Mouse (Mus musculus) left cerebral cortex, postnatal 25 days (tissue): ENCODE data around the gene Ppm1h. TPM values are rescaled to one million over a fixed set of nuclear protein-coding genes. Genes with fewer than 3 reads are reported as not detected.
A peak's percentile ranks its signal among the peaks of the same experiment; 100 is the strongest.

Source experiments
- DNase-seq, 2 experiments: peaks; one replicate each; pipeline ENCODE4 v3.0.0; 2022; ENCODE audit warnings: low spot score in 2 of 2, mixed read lengths in 1 of 2
- intact Hi-C: fragments of 180-260 bp; cut with DNase I; formaldehyde crosslinking; loops from one replicate; pipeline ENCODE4 v1.15.1; 2025
- total RNA-seq, 2 experiments: library from RNA; stranded (reverse); gene quantifications; 2 replicates each; pipeline ENCODE4 v1.2.3; 2021

Gene Ppm1h
- total RNA-seq, 2 experiments from 2014 or later, result 93.9 to 111 TPM

DNA sequence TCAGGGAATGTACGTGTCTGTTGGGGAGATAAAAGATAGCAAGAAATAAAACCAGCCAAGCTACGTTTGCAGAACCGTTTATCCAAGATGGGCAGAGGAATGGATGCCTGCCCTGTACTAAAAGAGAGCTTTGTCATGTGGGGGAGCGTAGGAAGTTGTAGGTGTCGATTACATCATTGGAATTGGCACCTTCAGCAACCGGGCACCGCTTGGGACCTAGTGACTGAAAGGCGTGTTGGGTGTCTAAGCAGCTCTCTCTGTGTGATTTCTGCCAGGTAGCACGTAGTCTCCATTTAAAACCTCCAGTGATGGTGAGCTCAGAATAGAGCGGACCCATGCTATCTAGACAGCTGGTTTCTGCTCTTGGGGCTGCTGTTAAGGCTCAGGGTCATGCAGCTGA, 60.0 kb downstream of the Ppm1h start:
- DNase-seq, result peak in 1 of 2 experiments; percentile 87
- intact Hi-C loops, result loop anchor here (1.0 kb wide), 1 partner anchor 58 kb away; no protein-coding TSS in a partner anchor

DNA sequence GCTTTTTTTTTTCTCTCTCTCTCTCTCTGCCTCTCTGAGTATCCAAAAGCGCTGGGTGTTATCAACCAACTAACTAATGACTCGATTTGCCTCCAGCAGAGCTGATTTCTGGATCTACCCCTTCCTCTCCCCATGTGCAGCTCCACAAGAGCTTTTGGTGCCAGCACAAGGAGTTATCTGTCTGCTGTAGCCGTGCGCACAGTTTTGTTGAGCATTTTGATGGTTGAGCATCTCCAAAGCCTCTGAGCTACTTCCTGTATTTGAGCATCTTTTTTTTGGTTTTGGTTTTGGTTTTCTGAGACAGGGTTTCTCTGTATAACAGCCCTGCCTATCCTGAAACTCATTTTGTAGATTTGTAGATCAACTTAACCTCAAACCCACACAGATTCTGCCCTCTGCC, 60.5 kb downstream of the Ppm1h start:
- no peak for DNase-seq
- intact Hi-C loops, result no loop called here

DNA sequence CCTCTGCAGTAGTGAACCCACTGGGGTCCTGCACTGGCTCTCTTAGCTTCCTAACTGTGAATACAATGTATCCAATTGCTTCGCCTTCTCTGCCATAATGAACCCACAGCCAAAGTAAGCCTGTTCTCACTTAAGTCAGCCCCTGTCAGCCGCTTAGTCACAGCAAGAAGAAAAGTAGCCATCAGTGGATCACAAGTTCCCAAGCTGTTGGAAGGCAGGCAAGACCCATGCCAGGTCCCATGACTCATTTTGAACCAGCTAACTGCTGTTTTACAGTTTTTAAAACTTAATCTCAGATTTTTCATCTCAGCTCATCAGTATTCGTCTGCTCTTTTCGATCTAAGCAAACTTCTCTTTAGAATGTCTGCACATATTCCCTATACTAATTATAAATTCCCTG, 61.6 kb downstream of the Ppm1h start:
- DNase-seq, result peak in 1 of 2 experiments; percentile 69
- intact Hi-C loops, result no loop called here

DNA sequence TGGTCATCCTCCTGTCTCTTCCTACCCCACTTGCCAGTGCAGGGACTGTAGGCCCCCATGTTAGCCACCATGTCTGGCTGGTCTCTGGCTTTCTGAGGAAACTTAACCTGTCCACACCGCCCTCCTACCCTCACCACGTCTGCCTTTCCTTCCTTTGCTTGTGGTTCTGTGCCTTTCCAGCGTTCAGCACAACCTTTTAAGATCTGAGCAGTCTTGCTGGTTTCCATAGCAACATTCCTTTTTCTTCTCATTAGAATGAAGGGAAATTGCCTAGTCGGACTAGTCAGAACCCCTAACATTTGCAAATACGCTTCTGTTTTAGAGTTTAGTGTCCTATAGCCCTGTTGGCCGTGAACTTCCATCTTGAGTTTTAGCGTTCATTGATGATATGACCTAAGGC, 62.6 kb downstream of the Ppm1h start:
- DNase-seq, result peak in 1 of 2 experiments; percentile 52
- intact Hi-C loops, result no loop called here

DNA sequence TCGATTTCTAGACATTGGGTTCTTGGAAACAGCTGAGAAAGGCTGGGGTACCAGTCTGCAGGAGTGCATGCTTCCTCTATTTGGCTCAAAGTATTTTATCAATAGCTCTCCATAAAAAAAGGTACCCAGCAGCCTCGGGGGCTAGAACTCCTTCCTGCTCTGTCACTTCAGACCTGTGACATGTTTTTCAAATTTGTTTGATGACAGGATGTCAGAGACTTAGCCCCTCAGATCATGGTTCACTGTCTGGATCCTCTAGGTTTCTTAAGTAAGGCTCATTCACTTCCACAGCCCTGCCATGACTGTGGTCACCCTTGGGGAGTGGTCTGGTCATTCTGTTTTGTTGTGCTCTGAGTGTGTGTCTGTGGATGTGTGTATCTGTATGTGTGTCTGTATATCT, 63.6 kb downstream of the Ppm1h start:
- intact Hi-C loops, result no loop called here
- no peak for DNase-seq

DNA sequence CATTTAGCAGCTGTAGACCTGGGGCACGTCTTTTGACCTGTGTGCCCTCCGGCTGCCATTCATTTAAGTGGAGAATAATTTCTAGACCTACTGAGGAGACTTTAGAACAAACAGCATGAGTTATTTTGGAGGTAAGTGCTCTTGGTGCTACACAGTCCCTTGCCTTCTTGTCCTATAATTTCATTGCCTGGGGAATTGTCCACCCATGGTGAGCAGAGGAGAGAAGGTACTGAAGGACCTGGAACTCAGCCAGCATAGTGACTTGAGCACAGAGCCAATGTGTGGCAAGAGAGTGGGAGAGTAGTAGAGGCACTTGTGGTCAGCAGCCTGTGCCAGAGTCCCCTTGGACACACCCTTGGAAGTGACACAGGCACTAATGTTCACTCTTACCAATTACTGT, 64.8 kb downstream of the Ppm1h start:
- intact Hi-C loops, result no loop called here
- no peak for DNase-seq

DNA sequence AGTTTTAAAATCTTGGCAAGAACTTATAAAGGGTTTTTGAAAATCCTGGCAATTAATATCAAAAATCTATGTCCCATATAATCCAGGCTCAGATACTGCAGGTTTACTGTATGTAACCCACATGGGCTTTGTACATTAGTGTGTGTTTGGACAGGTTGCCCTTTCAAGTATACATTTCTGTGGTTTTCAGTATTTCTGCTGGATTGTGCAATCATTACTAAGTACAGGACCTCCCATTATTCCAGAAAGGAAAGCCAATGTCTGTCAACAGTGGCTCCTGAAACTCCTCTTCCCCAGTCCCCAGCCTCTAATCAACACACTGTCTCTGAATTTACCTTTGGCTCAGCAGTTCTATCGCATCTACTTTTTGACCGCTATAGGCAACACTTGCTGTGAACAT, 66.4 kb downstream of the Ppm1h start:
- DNase-seq, result no peak
- intact Hi-C loops, result no loop called here

DNA sequence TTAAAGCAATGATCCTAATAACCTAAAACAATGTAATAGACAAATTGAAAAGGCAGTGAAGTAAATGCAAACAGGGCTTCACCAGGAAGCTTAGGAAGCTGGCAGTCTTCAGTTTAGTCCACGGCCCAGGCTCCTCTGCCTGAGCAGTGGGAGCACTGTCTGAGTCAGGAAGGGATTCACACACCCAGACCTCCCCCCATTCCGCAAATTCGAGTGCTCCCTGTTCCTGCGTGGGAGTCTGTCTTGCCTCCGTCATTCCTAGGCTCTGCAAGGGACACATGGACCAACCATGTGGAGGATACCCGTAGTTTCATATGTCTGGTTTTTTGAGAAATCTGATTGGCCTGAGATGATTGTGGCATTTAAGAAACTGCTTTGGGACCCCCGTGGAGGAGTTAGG, 67.6 kb downstream of the Ppm1h start:
- no peak for DNase-seq
- intact Hi-C loops, result no loop called here

DNA sequence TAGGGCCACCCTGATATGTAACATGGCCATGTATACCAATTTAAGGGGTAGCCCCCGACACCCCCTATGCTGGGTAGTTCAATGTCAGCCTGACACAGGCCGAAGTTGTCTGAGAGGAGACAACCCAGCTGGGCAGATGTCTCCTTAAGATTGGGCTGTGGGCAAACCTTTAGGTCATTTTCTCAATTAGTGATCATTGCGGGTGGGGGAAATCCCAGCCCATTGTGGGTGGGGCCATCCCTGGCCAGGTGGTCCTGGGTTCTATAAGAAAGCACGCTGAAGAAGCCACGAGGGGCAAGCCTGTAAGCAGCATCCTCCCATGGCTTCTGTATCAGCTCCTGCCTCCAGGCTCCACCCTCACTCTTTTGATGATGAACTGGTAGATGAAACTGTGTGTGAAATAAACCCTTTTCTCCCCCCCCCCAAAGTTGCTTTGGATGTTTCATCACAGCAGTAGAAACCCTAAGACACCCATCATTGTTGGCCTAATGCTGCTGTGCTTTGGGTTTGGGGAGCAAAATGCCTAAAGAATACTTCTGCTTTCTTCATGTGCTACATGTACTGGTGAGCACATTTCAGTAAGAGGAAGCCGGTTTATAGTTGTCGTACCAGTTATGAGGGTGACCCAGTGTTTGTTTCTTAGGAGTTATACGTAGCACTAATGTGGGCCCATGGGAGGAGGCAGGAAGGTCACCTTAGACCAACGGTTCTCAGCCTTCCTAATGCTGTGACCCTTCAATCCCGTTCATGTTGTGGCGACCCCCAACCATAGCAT, 68.8 kb downstream of the Ppm1h start:
- intact Hi-C loops, result no loop called here
- DNase-seq, result no peak

DNA sequence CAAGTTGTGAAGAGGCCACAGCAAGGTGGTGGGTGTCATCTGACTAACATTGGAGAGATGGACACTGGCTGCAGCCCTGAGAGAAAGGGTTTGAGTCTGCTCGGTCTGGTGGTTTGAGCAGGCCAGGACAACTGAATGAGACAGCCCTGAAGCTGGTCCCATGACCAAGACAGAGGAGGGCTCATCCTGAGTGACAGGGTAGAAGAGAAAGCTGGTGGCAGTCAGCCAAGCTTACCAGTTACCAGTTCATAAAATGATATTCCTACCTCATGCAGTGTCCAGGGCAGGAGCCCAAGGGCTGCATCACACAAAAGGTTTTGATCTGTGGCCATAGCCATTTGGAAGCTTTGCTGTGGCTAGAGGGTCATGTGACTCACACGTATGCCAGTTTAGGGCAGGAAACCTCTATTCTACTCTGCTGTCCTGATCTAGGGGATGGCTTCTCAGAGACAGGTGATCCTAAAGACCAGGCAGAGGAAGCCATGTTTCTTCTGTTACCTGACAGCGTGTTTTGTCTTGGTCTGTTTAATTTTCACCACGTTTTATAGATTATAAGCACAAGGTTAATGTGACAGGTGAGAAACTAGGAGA, 69.9 kb downstream of the Ppm1h start:
- DNase-seq, result no peak
- intact Hi-C loops, result no loop called here

DNA sequence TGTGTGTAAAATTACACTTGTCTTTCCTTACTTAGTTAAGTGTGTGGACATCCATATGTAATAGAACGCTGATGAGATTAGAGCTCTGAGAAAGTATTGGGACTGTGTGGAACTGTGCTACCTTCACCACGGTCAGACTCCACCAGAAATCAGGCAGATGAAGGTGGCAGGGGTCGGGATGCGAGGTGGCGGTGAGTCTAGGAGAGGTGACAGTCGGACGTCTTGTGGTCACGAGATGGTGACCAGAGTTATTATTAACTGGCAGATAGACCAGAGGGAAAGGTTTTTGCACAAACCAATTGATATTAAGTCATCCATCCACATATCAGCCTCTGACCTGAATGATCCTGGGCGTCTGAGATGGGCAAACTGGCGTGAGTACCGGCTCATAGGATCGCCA, 70.5 kb downstream of the Ppm1h start:
- intact Hi-C loops, result no loop called here
- no peak for DNase-seq

DNA sequence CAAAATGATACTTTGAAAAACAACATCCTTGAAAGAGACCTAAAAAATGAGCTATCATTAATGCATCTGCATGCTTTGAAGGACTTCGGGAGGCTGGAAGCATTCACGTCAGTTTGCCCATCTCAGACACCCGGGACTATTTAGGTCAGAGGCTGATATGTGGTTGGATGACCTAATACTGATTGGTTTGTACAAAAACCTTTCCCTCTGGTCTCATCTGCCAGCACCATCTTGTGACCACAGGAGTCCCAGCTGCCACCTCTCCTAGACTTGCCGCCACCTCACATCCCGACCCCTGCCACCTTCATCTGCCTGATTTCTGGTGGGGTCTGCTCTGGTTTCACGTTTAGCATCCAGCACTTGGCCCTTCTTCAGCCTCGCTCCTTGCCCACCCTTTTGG, 71.3 kb downstream of the Ppm1h start:
- intact Hi-C loops, result no loop called here
- no peak for DNase-seq

DNA sequence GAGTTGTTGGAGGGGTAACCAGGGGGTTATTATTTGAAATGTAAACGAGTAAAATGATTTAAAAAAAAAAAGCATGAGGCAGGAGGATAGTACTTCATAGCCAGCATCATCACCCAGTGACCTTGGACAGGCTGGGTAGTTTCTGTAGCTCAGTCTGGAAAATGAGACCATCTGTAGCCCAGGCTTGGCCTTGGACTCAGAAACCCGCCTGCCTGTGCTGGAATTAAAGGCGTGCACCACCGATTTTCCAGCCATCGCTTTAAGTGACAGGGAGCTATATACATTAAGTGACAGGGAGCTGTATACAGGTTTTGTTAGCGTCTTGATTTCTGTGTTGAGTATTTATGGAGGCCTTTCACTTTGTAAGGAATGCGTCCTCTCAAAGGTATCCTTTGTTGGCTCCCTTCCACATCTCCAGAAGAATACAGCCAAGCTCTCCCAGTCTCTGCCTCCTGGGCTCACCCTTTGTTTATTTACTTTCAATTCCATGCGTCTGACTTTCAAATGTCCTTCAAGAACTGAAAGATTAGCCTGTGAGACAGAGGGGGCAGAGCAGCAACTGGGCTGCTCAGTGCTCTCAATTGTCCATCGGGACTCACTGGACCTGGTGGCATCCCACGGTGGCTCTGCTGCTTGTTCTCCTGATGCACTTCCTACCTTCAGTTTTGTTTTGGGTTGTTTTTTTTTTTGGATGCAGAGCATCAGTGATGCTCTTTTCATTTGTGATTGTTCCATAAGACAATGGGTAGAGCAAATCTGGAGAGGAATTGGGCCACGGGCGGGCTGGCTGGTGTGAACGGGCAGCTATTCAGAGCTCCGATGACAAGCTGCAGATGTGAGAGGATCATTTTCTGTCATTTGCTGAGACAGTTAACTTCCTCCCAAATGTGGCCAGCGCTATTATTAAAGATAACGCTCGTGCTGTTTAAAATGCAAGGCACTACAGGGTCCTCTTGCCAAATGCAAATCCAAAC, 74.7 kb downstream of the Ppm1h start:
- no peak for DNase-seq
- intact Hi-C loops, result no loop called here

DNA sequence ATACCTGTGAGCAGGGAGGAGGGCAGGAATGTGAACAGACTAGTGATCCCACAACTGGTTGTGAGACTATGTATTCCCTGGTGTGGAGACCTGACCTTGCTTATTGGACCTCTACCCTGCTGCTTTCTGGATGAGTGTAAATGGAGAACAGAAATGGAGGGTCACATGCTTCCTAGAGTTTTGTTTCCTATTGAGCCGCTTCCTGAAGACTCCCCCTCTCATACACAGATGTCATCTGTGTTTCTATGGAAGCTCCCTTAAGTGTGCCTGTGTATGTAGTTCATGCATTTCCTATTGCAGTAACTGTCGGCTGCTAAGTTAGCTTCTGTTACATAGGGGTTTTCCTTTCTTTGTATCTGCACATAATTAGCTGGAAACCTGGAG, 75.4 kb downstream of the Ppm1h start:
- no peak for DNase-seq
- intact Hi-C loops, result no loop called here

DNA sequence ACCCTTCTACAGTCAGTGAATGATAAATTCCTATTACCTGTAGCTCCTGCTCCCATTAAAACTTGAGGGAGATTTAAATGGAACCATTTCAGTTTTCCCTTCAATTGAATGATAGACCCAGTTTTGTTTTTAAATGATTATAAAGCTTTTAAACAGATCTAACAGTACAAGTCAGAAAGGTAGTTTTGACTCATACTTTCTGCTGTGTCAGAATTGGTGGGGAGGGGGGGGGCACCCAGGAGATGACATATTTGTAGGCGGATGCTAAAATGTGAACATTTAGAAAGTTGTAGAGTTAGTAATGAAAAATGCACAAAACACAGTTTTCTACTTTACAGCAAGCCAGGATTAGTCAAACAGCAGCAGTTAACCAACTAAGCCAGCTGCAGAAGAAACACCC, 76.4 kb downstream of the Ppm1h start:
- intact Hi-C loops, result no loop called here

DNA sequence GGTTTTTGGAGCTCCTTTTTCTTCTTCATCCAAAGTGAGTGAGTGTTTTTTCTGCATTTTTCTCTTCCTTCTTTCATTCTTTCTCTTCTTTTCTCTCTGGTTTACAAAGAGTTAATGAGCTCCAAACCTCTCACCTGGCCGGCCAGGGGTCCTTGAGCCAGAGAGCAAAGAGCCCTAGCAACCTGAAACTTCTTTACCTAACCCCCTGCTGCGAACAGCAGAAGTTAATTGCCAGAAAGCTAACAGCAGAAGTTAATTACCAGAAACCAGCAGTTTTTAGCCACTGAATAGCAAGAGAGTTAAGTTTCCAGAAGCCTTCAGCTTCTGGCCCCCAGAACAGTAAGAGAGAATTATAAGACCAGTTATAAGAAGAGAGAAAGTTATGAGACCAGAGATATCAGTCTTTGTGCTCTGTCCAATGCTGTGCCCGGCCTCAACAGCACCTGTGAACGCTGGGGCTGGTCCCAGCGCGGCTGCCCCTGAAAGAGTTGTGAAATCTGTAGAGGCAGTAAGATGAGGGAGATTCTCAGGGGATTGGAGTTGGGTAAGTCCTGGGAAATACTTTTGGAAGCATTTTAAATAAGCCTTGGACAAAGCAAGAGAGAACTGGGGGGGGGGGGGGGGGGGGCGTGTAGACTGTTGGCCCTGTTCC, 78.4 kb downstream of the Ppm1h start:
- no peak for DNase-seq
- intact Hi-C loops, result no loop called here

More for the DNA sequence above, 76.4 kb downstream of the Ppm1h start:
- no peak for DNase-seq

DNA sequence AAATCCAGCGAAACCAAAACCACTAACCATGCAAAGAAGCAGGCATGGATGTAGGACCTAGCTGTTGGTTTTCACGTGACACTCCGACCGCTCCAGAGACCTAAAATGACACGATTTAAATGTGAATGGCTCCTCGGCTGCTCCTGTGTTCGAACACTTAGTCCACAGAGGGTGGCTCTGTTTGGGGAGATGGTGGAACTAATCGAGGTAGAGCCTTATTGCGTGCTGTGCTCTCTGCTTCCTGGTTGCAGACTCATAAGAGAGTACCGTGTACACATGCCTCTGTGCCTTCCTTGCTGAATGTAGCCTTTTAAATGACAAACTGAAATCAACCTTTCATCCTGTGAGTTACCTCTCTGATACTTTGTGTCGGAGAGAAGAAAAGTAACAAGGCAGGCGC, 79.2 kb downstream of the Ppm1h start:
- intact Hi-C loops, result no loop called here
- no peak for DNase-seq

DNA sequence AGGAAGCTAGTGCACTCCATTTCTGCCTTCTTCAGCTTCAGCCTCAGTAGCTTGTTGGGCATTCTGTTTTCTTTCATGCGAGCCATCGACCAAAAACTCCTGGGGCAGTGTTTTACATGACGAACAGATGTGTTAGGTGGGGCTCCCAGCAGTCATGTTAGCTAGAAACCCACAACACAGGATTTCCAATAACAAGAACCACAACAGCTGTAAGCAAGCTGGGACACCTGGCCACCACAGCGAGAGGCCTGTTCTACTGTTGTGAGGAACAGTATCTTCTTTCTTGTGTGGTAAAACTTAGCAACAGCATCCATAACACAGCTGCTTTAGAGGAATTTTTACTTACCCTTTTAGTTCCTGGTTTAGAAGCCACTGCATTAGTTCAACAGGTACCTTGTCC, 79.8 kb downstream of the Ppm1h start:
- intact Hi-C loops, result no loop called here

DNA sequence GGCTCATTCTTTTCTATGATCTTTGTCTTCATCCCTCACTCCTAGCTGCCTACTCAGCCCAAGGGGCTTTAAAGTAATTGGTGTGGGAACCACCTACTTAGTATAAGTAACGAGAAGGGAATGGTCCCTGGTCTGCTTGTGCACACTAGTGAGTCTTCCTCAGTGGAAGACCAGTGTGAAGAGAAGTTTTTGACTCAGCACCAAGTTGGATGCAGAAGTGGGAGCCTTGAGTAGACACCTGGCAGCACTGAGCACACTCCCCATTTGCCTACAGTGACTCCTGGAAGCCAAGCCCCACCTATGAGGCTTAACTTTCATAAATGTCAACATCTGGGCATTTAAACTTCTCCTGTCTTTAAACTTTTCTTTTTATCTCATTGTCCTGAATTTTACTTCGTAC, 81.2 kb downstream of the Ppm1h start:
- DNase-seq, result no peak
- intact Hi-C loops, result no loop called here

More for the DNA sequence above, 79.8 kb downstream of the Ppm1h start:
- no peak for DNase-seq
